14 mouse cellular contexts compared by ENCODE assay signal in the genomic region with DNA sequence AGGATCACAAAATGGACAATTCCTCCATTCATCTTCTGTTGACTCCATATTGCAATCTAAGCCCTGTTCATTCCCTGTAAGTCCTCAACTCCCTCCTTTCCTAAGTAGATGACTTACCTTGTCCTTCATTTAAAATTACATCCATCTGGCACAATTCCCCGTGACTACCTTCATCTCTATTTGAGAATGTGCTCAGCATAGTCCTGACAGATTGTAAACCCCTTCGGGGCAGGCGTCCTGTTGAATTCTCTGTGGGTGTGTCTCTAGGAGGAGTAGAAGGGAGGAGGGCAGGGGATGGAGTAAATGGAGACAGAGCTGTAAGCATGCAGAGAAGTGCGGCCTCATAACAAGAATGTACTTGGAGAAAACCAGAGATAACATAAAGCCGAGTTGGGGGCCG.
DNase-seq lines count a peak whose midpoint lies in the region; ATAC-seq lines count a peak whose summit lies in the region.
"Had no signal": no experiment of that assay in that cellular context is flagged by ENCODE, and none has a peak within 500 bp of the region (broad histone marks: within the 10 kb centered on the region; RNA-seq: fewer than 3 reads in every experiment).

No protein-coding gene starts in this region.

- WGBS in heart, embryonic 15.5 days = 58% methylated on average over 6 of the region's 6 CpGs
- WGBS in lung, embryonic 15.5 days = 72% methylated on average over 6 of the region's 6 CpGs

- peaks cover 11% of the 10 kb centered on the region; the same call in 1 of the 2 replicates for H3K4me1 ChIP-seq in heart, embryonic 15.5 days (replicated peaks)
- no peaks in the 10 kb centered on the region for H3K4me1 ChIP-seq in lung, embryonic 15.5 days
- H3K4me1 ChIP-seq: embryonic facial prominence, embryonic 15.5 days; forebrain, embryonic 12.5 days; limb, embryonic 13.5 days; neural tube, embryonic 12.5 days had no signal

- no peak overlapping the region for H3K4me3 ChIP-seq in heart, embryonic 15.5 days
- no peak overlapping the region for H3K4me3 ChIP-seq in lung, embryonic 15.5 days
- H3K4me3 ChIP-seq: embryonic facial prominence, embryonic 15.5 days; forebrain, embryonic 12.5 days; limb, embryonic 13.5 days; neural tube, embryonic 12.5 days had no signal

- no peak for DNase-seq in heart, adult 8-10 months (ENCODE audit: low spot score)
- DNase-seq in lung, postnatal 36 days = no peak
- DNase-seq in cerebellum, adult 11-12 months = peak; percentile 69
- DNase-seq in cerebellum, postnatal 14 days = peak; percentile 56 to 70
- DNase-seq in Muller cell, postnatal 12 days (ENCODE audit: inconsistent ontology term) = no peak
- no peak for DNase-seq in spleen, postnatal 4 days (ENCODE audit: low spot score in 2 of 2)
- DNase-seq: retina, postnatal 1 day; thymus, postnatal 36 days had no signal

- no peak overlapping the region for H3K9ac ChIP-seq in heart, embryonic 15.5 days
- H3K9ac ChIP-seq in lung, embryonic 15.5 days = no peak overlapping the region
- H3K9ac ChIP-seq: embryonic facial prominence, embryonic 15.5 days; forebrain, embryonic 12.5 days; limb, embryonic 13.5 days; neural tube, embryonic 12.5 days had no signal

- no peaks in the 10 kb centered on the region for H3K36me3 ChIP-seq in heart, embryonic 15.5 days
- H3K36me3 ChIP-seq in lung, embryonic 15.5 days = no peaks in the 10 kb centered on the region
- H3K36me3 ChIP-seq: embryonic facial prominence, embryonic 15.5 days; forebrain, embryonic 12.5 days; limb, embryonic 13.5 days; neural tube, embryonic 12.5 days had no signal

- ATAC-seq in heart, embryonic 15.5 days (replicated peaks; ENCODE audit: insufficient number of reproducible peaks, insufficient read depth, low FRiP score, low read depth) = no peak
- no peak for ATAC-seq in lung, embryonic 15.5 days (ENCODE audit: borderline replicate concordance, extremely low read depth, low FRiP score, low TSS enrichment)

- peak overlapping the region; percentile 51; the same call in 1 of the 2 replicates for H3K27ac ChIP-seq in heart, embryonic 15.5 days
- H3K27ac ChIP-seq in lung, embryonic 15.5 days = peak overlapping the region; percentile 59
- H3K27ac ChIP-seq: embryonic facial prominence, embryonic 15.5 days; forebrain, embryonic 12.5 days; limb, embryonic 13.5 days; neural tube, embryonic 12.5 days had no signal

- no peaks in the 10 kb centered on the region for H3K27me3 ChIP-seq in heart, embryonic 15.5 days
- H3K27me3 ChIP-seq in lung, embryonic 15.5 days = no peaks in the 10 kb centered on the region
- H3K27me3 ChIP-seq: embryonic facial prominence, embryonic 15.5 days; forebrain, embryonic 12.5 days; limb, embryonic 13.5 days; neural tube, embryonic 12.5 days had no signal

- no peak overlapping the region for H3K4me2 ChIP-seq in heart, embryonic 15.5 days
- no peak overlapping the region for H3K4me2 ChIP-seq in lung, embryonic 15.5 days
- H3K4me2 ChIP-seq: embryonic facial prominence, embryonic 15.5 days; forebrain, embryonic 12.5 days; limb, embryonic 13.5 days; neural tube, embryonic 12.5 days had no signal

- H3K9me3 ChIP-seq in heart, embryonic 15.5 days (replicated peaks) = no peaks in the 10 kb centered on the region
- no peaks in the 10 kb centered on the region for H3K9me3 ChIP-seq in lung, embryonic 15.5 days
- H3K9me3 ChIP-seq: embryonic facial prominence, embryonic 15.5 days; forebrain, embryonic 12.5 days; limb, embryonic 13.5 days; neural tube, embryonic 12.5 days had no signal

Comparison
In these comparisons a context has a peak if more than half of its experiments do, and no peak if none do; other contexts are left out.
1. DNase-seq: peak in cerebellum, adult 11-12 months (single experiment) and cerebellum, postnatal 14 days (2 of 2); none in heart, adult 8-10 months (single experiment), lung, postnatal 36 days (single experiment), Muller cell, postnatal 12 days (single experiment) and spleen, postnatal 4 days (0 of 2).